In genomic region chr17:34107109-34107867, GRCm38 (mm10) we compare ENCODE assay signal across 26 mouse cellular contexts. TPM values are rescaled to one million over a fixed set of nuclear protein-coding genes. Genes with fewer than 3 reads are reported as not detected.
A peak's percentile ranks its signal among the peaks of the same experiment; 100 is the strongest.
DNase-seq lines count a peak whose midpoint lies in the region; ATAC-seq and TF ChIP-seq lines count a peak whose summit lies in the region.
"Had no signal": no experiment of that assay in that cellular context is flagged by ENCODE, and none has a peak within 500 bp of the region (broad histone marks: within the 10 kb centered on the region; RNA-seq: fewer than 3 reads in every experiment).

No protein-coding gene starts in this region.

- H3K27me3 ChIP-seq in forebrain, embryonic 14.5 days (replicated peaks; ENCODE audit: control insufficient read depth, insufficient read depth, low read length) = no peaks in the 10 kb centered on the region
- no peaks in the 10 kb centered on the region for H3K27me3 ChIP-seq in forebrain, embryonic 11.5 days (ENCODE audit: control insufficient read depth, insufficient read depth, low read length)
- no peaks in the 10 kb centered on the region for H3K27me3 ChIP-seq in kidney, embryonic 14.5 days (ENCODE audit: control insufficient read depth, insufficient read depth, low read length)
- H3K27me3 ChIP-seq in MEL (ENCODE audit: control insufficient read depth in 1 of 2, insufficient read depth in 2 of 2, low read length in 2 of 2) = no peaks in the 10 kb centered on the region
- H3K27me3 ChIP-seq: embryonic facial prominence, embryonic 15.5 days; lung, embryonic 15.5 days; midbrain, embryonic 12.5 days; stomach, embryonic 15.5 days had no signal

- DNase-seq in forebrain, embryonic 14.5 days (ENCODE audit: low spot score) = no peak
- DNase-seq in forebrain, embryonic 11.5 days (ENCODE audit: low spot score) = no peak
- no peak for DNase-seq in kidney, postnatal 10 days
- DNase-seq in MEL (ENCODE audit: low read depth, low spot score) = no peak
- DNase-seq in induced T-regulatory cell, adult 2 months (ENCODE audit: low read depth) = peak; percentile 56
- DNase-seq in ovary, adult 18-20 months (ENCODE audit: low spot score) = no peak
- no peak for DNase-seq in urinary bladder, postnatal 10 days (ENCODE audit: low spot score)
- DNase-seq: cerebellum, adult 8-10 months; heart, postnatal 36 days; kidney, adult 8-10 months; kidney, postnatal 36 days; layer of hippocampus, adult 9-11 months; left cerebral cortex, postnatal 4 days; liver; thymus, adult 2 months had no signal

- no peaks in the 10 kb centered on the region for H3K9me3 ChIP-seq in forebrain, embryonic 14.5 days (replicated peaks; ENCODE audit: control insufficient read depth, low read length)
- H3K9me3 ChIP-seq in forebrain, embryonic 11.5 days (ENCODE audit: control insufficient read depth, low read length) = no peaks in the 10 kb centered on the region
- no peaks in the 10 kb centered on the region for H3K9me3 ChIP-seq in kidney, embryonic 14.5 days (ENCODE audit: control insufficient read depth, low read length)
- H3K9me3 ChIP-seq in MEL (replicated peaks; ENCODE audit: insufficient read depth, low read length) = no peaks in the 10 kb centered on the region
- H3K9me3 ChIP-seq: embryonic facial prominence, embryonic 15.5 days; lung, embryonic 15.5 days; midbrain, embryonic 12.5 days; stomach, embryonic 15.5 days had no signal

- H3K4me2 ChIP-seq in forebrain, embryonic 14.5 days (ENCODE audit: low read length) = no peak overlapping the region
- no peak overlapping the region for H3K4me2 ChIP-seq in forebrain, embryonic 11.5 days (ENCODE audit: low read depth, low read length, severe bottlenecking)
- no peak overlapping the region for H3K4me2 ChIP-seq in kidney, embryonic 14.5 days (replicated peaks; ENCODE audit: low read depth, low read length)
- H3K4me2 ChIP-seq: embryonic facial prominence, embryonic 15.5 days; lung, embryonic 15.5 days; midbrain, embryonic 12.5 days; stomach, embryonic 15.5 days had no signal

- H3K4me3 ChIP-seq in forebrain, embryonic 14.5 days (ENCODE audit: low read depth, low read length) = no peak overlapping the region
- H3K4me3 ChIP-seq in forebrain, embryonic 11.5 days (ENCODE audit: low read depth, low read length) = no peak overlapping the region
- H3K4me3 ChIP-seq in kidney, embryonic 14.5 days (ENCODE audit: low read length) = no peak overlapping the region
- no peak overlapping the region for H3K4me3 ChIP-seq in MEL (ENCODE audit: control insufficient read depth in 1 of 2, insufficient read depth in 1 of 2, low read depth in 2 of 2, low read length in 2 of 2)
- H3K4me3 ChIP-seq: embryonic facial prominence, embryonic 15.5 days; left cerebral cortex, adult 2 months; lung, embryonic 15.5 days; midbrain, embryonic 12.5 days; stomach, embryonic 15.5 days had no signal

- no peaks in the 10 kb centered on the region for H3K4me1 ChIP-seq in forebrain, embryonic 14.5 days (ENCODE audit: control insufficient read depth, insufficient read depth, low read length)
- H3K4me1 ChIP-seq in forebrain, embryonic 11.5 days (replicated peaks; ENCODE audit: control insufficient read depth, insufficient read depth, low read length) = 0 out of 2 replicates have a peak, but pooled peaks cover 4% of the 10 kb centered on the region
- no peaks in the 10 kb centered on the region for H3K4me1 ChIP-seq in kidney, embryonic 14.5 days (ENCODE audit: control insufficient read depth, insufficient read depth, low read length)
- no peaks in the 10 kb centered on the region for H3K4me1 ChIP-seq in MEL (ENCODE audit: control insufficient read depth in 1 of 2, insufficient read depth in 2 of 2, low read length in 2 of 2)
- H3K4me1 ChIP-seq: midbrain, embryonic 12.5 days had no signal

- H3K79me2 ChIP-seq in MEL (ENCODE audit: control insufficient read depth, insufficient read depth, low read length, poor library complexity) = no peaks in the 10 kb centered on the region

- no peak for TF ChIP-seq RAD21 in MEL (IDR thresholded peaks at IDR 0.05; ENCODE audit: low read depth, low read length)

- ATAC-seq in forebrain, embryonic 14.5 days = peak; percentile 70; the same call in 1 of the 2 replicates
- ATAC-seq in forebrain, embryonic 11.5 days (replicated peaks; ENCODE audit: low FRiP score) = no peak
- ATAC-seq in kidney, embryonic 14.5 days (ENCODE audit: low FRiP score, low TSS enrichment) = peak; percentile 13; the same call in 1 of the 2 replicates

- H3K9ac ChIP-seq in forebrain, embryonic 14.5 days (ENCODE audit: low read length) = no peak overlapping the region
- H3K9ac ChIP-seq in forebrain, embryonic 11.5 days (ENCODE audit: low read length) = no peak overlapping the region
- H3K9ac ChIP-seq in kidney, embryonic 14.5 days (ENCODE audit: low read depth, low read length) = no peak overlapping the region
- no peak overlapping the region for H3K9ac ChIP-seq in MEL (ENCODE audit: control insufficient read depth, low read depth, low read length, poor library complexity, severe bottlenecking)
- H3K9ac ChIP-seq: embryonic facial prominence, embryonic 15.5 days; lung, embryonic 15.5 days; midbrain, embryonic 12.5 days; stomach, embryonic 15.5 days had no signal

- TF ChIP-seq POLR2A in MEL (IDR thresholded peaks at IDR 0.05; ENCODE audit: control insufficient read depth in 1 of 2, insufficient read depth in 1 of 2, low read depth in 1 of 2, low read length in 2 of 2, poor library complexity in 1 of 2) = no peak

- peaks cover 34% of the 10 kb centered on the region for H3K36me3 ChIP-seq in forebrain, embryonic 14.5 days (ENCODE audit: control insufficient read depth, insufficient read depth, low read length)
- H3K36me3 ChIP-seq in forebrain, embryonic 11.5 days (ENCODE audit: control insufficient read depth, insufficient read depth, low read length) = peaks cover 5% of the 10 kb centered on the region; the same call in 1 of the 2 replicates
- H3K36me3 ChIP-seq in kidney, embryonic 14.5 days (ENCODE audit: control insufficient read depth, insufficient read depth, low read length) = peaks cover 32% of the 10 kb centered on the region
- H3K36me3 ChIP-seq in MEL (ENCODE audit: control insufficient read depth in 1 of 2, insufficient read depth in 2 of 2, low read length in 2 of 2) = peaks cover 0 to 2% of the 10 kb centered on the region in 2 experiments; a peak in 1 of 4 replicates

- WGBS in forebrain, embryonic 14.5 days = 77% methylated on average over 7 of the region's 7 CpGs
- WGBS in forebrain, embryonic 11.5 days = 78% methylated on average over 7 of the region's 7 CpGs
- 82% methylated on average over 7 of the region's 7 CpGs for WGBS in kidney, embryonic 14.5 days

- TF ChIP-seq EP300 in MEL (IDR thresholded peaks at IDR 0.05; ENCODE audit: low read depth in 1 of 2, low read length in 2 of 2) = no peak

- no peak overlapping the region for H3K27ac ChIP-seq in forebrain, embryonic 14.5 days (ENCODE audit: low read depth, low read length)
- H3K27ac ChIP-seq in forebrain, embryonic 11.5 days (ENCODE audit: low read depth, low read length) = no peak overlapping the region
- no peak overlapping the region for H3K27ac ChIP-seq in kidney, embryonic 14.5 days (ENCODE audit: low read depth, low read length)
- no peak overlapping the region for H3K27ac ChIP-seq in MEL (ENCODE audit: control insufficient read depth, low read depth, low read length)
- H3K27ac ChIP-seq: embryonic facial prominence, embryonic 15.5 days; left cerebral cortex, adult 2 months; lung, embryonic 15.5 days; macrophage; midbrain, embryonic 12.5 days; stomach, embryonic 15.5 days had no signal

- no peak for TF ChIP-seq CTCF in MEL (IDR thresholded peaks at IDR 0.05 in 2 of 3, conservative IDR thresholded peaks at IDR 0.05 in 1 of 3; ENCODE audit: control insufficient read depth in 1 of 3, insufficient read depth in 1 of 3, low read depth in 2 of 3, low read length in 3 of 3, poor library complexity in 1 of 3, severe bottlenecking in 1 of 3)

RNA-seq across cellular contexts. Expression of gene H2-DMa, which starts 12.1 kb away (rescaled TPM):
- 11.0 and 11.6 TPM in 2 replicates for polyA plus RNA-seq in forebrain, embryonic 14.5 days (2014; fragmentation: Nextera tagmentation; extraction: Ambion mirVana)
- 7.2 and 8.2 TPM in 2 replicates for polyA plus RNA-seq in forebrain, embryonic 11.5 days (2014; fragmentation: Nextera tagmentation; extraction: Ambion mirVana)
- polyA plus RNA-seq in kidney, embryonic 14.5 days (2014; fragmentation: Nextera tagmentation; extraction: Ambion mirVana) = 16.1 and 19.3 TPM in 2 replicates
- total RNA-seq in MEL (2012; rRNA removed) = 26.1 and 38.3 TPM in 2 replicates
- polyA plus RNA-seq in MEL (2012; ENCODE audit: insufficient read depth in 1 of 2, insufficient read length in 2 of 2, low read depth in 1 of 2, low replicate concordance in 2 of 2, missing spikeins in 1 of 2) = 10 to 100 TPM in 1 of 2 experiments, not detected in 1; 38.7 TPM

RNA-seq across cellular contexts. Expression of gene Brd2, which starts 15.1 kb away (rescaled TPM):
- 118 and 137 TPM in 2 replicates for polyA plus RNA-seq in forebrain, embryonic 14.5 days (2014; fragmentation: Nextera tagmentation; extraction: Ambion mirVana)
- polyA plus RNA-seq in forebrain, embryonic 11.5 days (2014; fragmentation: Nextera tagmentation; extraction: Ambion mirVana) = 152 and 163 TPM in 2 replicates
- 153 and 178 TPM in 2 replicates for polyA plus RNA-seq in kidney, embryonic 14.5 days (2014; fragmentation: Nextera tagmentation; extraction: Ambion mirVana)
- 97.2 and 99.5 TPM in 2 replicates for total RNA-seq in MEL (2012; rRNA removed)
- polyA plus RNA-seq in MEL (2012; ENCODE audit: insufficient read depth in 1 of 2, insufficient read length in 2 of 2, low read depth in 1 of 2, low replicate concordance in 2 of 2, missing spikeins in 1 of 2) = 100 to 1,000 TPM; 189 to 252 TPM

RNA-seq across cellular contexts. Expression of gene H2-Oa, which starts 15.1 kb away (rescaled TPM):
- 0.22 TPM in 1 of 2 replicates, not detected in the other for polyA plus RNA-seq in forebrain, embryonic 14.5 days (2014; fragmentation: Nextera tagmentation; extraction: Ambion mirVana)
- polyA plus RNA-seq in forebrain, embryonic 11.5 days (2014; fragmentation: Nextera tagmentation; extraction: Ambion mirVana) = 0.17 and 0.25 TPM in 2 replicates
- polyA plus RNA-seq in kidney, embryonic 14.5 days (2014; fragmentation: Nextera tagmentation; extraction: Ambion mirVana) = 0.51 and 0.76 TPM in 2 replicates
- 2.2 and 2.6 TPM in 2 replicates for total RNA-seq in MEL (2012; rRNA removed)
- 1 to 10 TPM in 1 of 2 experiments, not detected in 1; 3.9 TPM for polyA plus RNA-seq in MEL (2012; ENCODE audit: insufficient read depth in 1 of 2, insufficient read length in 2 of 2, low read depth in 1 of 2, low replicate concordance in 2 of 2, missing spikeins in 1 of 2)
- total RNA-seq: gastrocnemius, adult 18-20 months; gastrocnemius, postnatal 4 days; heart, postnatal 36 days; left cerebral cortex, postnatal 4 days had no signal
- polyA plus RNA-seq: heart, embryonic 14.5 days; neural tube, embryonic 14.5 days had no signal

RNA-seq across cellular contexts. Expression of gene H2-DMb2, which starts 35.8 kb away (rescaled TPM):
- 0.18 and 0.36 TPM in 2 replicates for polyA plus RNA-seq in forebrain, embryonic 14.5 days (2014; fragmentation: Nextera tagmentation; extraction: Ambion mirVana)
- polyA plus RNA-seq in forebrain, embryonic 11.5 days (2014; fragmentation: Nextera tagmentation; extraction: Ambion mirVana) = 0.15 TPM in 1 of 2 replicates, not detected in the other
- 18.5 and 21.9 TPM in 2 replicates for polyA plus RNA-seq in kidney, embryonic 14.5 days (2014; fragmentation: Nextera tagmentation; extraction: Ambion mirVana)
- total RNA-seq in MEL (2012; rRNA removed) = 0.77 and 0.82 TPM in 2 replicates
- polyA plus RNA-seq in MEL (2012; ENCODE audit: insufficient read depth in 1 of 2, insufficient read length in 2 of 2, low read depth in 1 of 2, low replicate concordance in 2 of 2, missing spikeins in 1 of 2) = 1 to 10 TPM in 1 of 2 experiments, not detected in 1; 1.5 TPM

RNA-seq across cellular contexts. Expression of gene H2-DMb1, which starts 45.6 kb away (rescaled TPM):
- 0.66 and 1.2 TPM in 2 replicates for polyA plus RNA-seq in forebrain, embryonic 14.5 days (2014; fragmentation: Nextera tagmentation; extraction: Ambion mirVana)
- 0.15 and 0.87 TPM in 2 replicates for polyA plus RNA-seq in forebrain, embryonic 11.5 days (2014; fragmentation: Nextera tagmentation; extraction: Ambion mirVana)
- polyA plus RNA-seq in kidney, embryonic 14.5 days (2014; fragmentation: Nextera tagmentation; extraction: Ambion mirVana) = 4.1 and 4.2 TPM in 2 replicates
- not detected in 2 replicates for total RNA-seq in MEL (2012; rRNA removed)
- under 1 TPM in 1 of 2 experiments, not detected in 1; 0.67 TPM for polyA plus RNA-seq in MEL (2012; ENCODE audit: insufficient read depth in 1 of 2, insufficient read length in 2 of 2, low read depth in 1 of 2, low replicate concordance in 2 of 2, missing spikeins in 1 of 2)
